Mouse (Mus musculus) cortical plate, adult 2 months (tissue): Measurements from ENCODE around the gene Gpalpp1.

Source experiments
- CTCF ChIP-seq: fragments of 200-500 bp; IDR thresholded peaks from 2 replicates; pipeline ENCODE4 v1.5.1; 2011; ENCODE audit warnings: mild to moderate bottlenecking, control low read depth, low read length; ENCODE audit not compliant: insufficient read depth; ENCODE audit errors: extremely low read depth
- POLR2A ChIP-seq: fragments of 200-500 bp; IDR thresholded peaks from 2 replicates; pipeline ENCODE4 v1.6.1; 2011; ENCODE audit warnings: mild to moderate bottlenecking, low read length, control low read depth; ENCODE audit not compliant: insufficient read depth; ENCODE audit errors: extremely low read depth

GRCm38 (mm10) chr14:76149531-76150179, 39.1 kb upstream of the Gpalpp1 start:
- TF ChIP-seq CTCF (no peak), POLR2A (no peak)
